Mouse (Mus musculus) kidney, postnatal 25 days (tissue): ENCODE data around the gene Gsta2.
"Not testable (repeated sequence)": the region's sequence is repeated elsewhere in the genome, so short reads cannot be mapped to it uniquely, and the experiment has no call there.

Experiments
- DNase-seq, 2 experiments: peaks; one replicate each; pipeline ENCODE4 v3.0.0; 2021; ENCODE audit warnings: mixed read lengths in 2 of 2

Gene Gsta2

DNA sequence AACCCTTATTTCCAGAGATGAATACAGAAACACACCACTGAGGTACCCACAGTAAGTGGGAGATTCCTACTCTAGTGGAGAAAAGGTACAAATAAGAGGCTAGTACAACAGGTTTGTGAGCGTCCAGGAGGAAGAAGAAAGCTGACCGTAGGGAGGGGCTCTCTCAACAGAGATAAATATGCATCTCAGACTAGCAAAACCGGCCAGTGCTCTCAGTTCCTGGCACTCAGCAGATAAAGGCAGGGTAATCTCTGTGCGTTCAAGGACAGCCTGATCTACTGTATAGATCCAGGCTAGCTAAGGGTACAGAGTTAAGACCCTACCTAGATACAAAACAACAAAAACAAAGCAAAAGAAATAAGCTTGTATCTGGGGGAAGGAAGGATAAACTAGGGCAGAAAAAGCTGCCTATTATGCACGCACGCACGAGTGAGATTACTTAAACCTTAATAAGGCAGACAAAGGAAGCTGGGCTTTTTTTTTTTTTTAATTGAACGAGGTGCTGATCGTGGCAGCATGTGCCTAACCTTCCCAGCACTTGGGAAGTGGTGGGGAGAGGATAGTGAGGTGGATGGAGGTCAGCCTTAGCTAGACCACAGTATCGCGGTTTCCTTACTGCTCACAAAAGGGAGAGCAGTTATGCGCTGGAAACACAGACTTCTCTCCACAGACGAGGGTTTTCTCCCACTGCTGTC, 10.4 kb upstream of the Gsta2 start:
- no peak for DNase-seq

DNA sequence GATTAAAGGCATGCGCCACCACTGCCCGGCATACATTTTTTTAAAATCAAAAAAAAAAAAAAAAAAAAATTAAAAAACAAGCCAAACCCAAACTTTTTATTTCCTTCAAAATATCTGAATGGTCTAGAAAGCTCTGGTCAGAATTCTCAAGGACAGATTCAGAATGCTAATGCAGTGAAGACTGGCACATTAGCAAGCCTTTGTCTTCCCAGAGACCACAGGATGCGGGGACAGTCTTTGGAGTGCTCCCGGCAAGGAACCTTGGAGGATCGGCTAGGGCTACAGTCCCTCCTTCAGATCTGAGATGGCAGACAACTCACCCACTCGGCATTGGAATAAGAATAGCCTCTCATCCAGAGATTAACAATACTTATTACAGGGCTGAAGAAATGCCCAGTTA, 9.1 kb upstream of the Gsta2 start:
- no peak for DNase-seq

DNA sequence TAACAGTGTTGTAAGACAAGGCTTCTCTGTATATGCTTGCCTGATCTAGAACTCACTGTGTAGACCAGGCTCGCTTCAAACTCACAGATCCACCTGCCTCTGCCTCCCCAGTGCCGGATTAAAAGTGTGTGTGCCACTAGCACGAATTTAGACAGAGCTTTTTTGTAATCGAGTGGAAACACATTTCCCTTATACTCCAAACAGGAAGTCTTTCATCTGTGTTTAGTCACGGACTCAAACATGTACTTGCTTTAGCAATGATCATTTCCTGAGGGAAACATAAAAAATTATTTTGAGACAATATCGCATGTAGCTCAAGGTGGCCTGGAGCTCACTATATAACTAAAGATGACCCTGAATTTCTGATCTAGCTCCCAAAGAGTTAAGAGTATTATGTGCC, 7.8 kb upstream of the Gsta2 start:
- no peak for DNase-seq

DNA sequence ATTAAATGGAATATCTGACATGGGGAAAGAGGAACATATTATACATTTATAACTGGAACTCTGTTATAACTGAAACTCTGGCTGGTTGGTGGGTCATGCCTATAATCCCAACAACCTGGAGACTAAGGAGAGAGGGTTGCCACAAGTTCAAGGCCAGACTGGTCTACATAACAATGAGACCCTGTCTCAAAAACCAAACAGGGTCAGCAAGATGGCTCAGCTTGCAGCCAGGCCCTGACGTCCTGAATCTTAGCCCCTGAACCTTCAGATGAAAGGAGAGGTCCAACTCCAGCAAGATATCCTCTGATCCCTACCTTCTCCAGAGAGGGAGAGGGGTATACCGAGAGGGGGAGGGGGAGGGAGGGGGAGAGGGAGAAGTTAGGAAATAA, 4.9 kb upstream of the Gsta2 start:
- no peak for DNase-seq

DNA sequence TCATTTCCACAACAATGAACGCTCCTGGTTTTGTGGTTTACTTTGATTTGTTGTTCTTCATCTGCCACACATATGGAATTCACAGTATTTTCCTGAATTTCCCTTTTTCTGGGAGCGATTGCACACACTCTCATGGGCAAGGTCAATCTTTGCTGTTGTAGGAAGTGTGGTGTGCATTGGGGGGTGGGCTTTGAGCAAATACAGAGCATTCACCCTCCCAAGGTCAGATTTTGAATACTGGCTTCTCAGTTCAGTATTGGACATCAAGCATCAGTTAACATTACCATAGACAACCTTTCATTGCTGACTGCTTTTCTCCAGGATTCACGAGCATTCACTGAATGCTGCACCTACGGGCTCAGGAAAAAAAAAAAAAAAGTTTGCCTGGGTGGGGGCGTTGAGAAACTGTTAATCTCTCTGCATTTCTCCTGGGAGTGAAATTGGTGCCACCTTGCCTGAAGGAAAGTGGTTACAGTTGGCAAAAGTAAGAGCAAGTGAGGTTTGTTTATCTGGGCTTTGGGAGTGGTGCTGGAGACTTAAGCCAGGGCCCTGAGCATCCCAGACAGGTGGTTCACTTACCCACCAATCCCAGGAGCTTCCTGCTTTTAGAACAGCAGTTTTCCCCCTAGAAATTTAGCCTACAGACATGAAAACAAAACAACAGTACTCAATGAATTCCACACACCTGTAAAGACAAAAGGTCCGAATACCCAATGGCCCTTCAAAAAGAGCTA, 4.3 kb upstream of the Gsta2 start:
- no peak for DNase-seq

DNA sequence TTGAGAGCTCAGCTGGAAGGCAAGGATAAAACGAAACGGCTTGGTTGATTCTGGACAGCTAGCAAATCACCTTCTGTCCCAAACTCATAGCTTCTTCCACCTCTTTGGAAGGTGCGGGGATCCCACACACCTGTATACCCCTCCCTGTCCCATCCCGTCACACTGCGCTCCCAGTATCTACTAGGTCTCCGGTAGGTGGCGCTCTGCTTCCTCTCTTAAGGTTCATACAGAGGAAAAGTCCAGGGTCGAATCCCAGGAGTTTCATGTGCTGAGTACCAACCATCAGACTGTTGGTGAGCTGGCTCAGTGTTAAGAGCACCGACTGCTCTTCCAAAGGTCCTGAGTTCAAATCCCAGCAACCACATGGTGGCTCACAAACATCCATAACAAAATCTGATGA, 2.5 kb upstream of the Gsta2 start:
- DNase-seq = peak; percentile 82 to 90

DNA sequence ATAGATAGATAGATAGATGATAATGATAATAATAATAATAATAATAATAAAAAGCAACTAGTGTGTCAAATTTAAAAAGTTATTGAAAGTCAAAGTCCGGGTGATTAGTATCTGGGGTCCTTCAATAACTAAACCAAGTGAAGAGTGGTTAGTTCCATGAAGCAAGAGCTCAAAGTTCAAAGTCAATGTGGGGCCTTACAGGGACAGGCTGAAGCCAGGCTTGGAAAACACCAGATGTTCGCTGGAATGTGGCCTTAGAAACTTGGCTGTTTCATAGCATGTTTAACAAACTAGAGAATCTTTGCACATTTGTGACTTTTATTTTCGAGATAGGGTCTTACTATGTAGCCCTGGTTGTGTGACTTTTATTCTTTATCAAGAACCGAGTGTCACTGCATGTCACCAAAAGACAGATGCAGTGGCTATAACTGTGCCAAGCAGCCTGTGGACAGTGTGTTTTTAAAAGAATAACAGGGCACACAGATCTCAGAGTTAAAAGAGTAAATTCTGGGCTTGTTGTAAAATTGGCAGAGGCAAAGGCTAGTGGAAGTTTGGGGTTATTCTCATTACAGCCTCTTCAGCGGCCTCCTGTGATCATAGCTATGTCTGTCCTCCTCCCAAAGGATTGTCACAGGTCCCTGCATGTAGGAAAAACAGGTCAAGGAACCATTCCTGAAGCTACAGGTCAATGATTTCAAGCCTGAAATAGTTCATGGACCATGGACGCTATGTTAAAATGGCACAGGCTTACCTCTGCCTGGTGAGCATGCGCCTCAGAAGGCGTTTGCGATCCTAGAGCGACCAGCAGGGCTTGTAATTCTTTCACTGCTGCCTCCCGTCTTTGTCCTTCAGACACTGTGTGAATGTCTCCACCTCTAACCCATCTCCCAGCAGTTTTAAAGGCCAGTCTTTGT, 666 bp downstream of the Gsta2 start:
- peak; percentile 42 to 64 for DNase-seq

DNA sequence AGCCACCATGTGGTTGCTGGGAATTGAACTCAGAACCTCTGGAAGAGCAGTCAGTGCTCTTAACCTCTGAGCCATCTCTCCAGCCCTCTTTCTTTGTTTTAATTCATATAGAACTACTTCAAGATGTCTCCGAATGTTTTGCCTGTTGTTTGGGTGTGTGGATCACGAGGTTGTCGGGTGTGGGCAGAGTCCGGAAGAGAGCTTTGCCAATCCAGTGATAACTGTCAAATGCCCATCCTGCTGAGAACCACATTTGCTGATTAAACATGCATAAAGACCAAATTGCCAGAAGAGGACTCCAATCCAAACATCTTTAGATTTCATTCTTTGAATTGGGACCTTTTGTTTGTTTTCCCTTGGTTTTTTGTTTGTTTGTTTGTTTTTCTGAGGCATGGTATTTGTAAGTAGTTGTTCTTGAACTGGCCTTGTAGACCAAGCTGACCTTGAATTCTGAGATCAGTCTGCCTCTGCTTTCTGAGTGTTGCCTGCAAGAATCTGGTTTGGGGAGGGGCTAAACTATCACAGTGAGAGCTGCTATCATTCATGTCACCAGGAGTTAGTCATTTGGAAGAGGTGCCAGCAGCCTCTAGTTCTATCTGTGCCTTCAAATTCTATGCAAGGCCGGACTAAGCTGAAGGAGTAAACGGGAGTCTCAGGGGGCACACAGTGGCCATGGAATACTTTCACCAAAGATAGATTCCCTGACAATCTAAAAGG, 3.9 kb downstream of the Gsta2 start:
- no peak for DNase-seq

DNA sequence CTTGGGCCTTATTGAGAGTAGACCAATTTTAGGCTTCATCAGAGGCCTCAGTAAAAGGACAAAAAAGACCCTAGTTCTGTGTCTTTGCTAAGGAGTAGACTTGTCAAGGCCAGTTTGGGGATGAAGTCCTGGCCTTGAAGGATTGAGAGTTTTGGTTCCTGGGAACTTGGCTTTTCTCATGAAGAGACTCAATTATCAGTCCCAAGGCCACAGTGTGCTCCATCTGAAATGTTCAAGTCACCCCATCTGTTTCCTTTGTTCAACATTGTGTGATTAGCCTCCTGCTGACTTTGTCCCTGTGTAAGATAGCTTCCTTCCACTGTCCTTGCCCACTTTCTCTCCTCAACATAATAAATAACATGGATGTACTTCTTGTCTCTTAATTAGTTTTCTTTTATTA, 5.6 kb downstream of the Gsta2 start:
- DNase-seq = not testable (repeated sequence)

DNA sequence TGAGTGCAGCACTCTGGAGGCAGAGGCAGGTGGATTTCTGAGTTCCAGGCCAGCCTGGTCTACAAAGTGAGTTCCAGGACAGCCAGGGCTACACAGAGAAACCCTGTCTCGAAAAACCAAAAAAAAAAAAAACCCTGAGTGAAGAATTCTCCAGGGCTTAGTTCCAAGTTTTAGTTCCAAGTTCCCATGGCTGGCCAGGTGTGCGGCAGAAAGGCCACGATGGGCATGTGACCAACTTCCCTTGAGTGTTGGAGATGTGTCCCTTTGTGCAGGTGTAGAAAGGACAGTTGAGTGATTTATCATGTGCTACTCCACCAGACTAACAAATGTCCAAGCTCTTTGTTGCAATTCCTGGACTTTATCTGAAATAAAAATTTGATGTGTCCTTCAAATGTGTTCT, 6.4 kb downstream of the Gsta2 start:
- DNase-seq = peak; percentile 60 to 62

DNA sequence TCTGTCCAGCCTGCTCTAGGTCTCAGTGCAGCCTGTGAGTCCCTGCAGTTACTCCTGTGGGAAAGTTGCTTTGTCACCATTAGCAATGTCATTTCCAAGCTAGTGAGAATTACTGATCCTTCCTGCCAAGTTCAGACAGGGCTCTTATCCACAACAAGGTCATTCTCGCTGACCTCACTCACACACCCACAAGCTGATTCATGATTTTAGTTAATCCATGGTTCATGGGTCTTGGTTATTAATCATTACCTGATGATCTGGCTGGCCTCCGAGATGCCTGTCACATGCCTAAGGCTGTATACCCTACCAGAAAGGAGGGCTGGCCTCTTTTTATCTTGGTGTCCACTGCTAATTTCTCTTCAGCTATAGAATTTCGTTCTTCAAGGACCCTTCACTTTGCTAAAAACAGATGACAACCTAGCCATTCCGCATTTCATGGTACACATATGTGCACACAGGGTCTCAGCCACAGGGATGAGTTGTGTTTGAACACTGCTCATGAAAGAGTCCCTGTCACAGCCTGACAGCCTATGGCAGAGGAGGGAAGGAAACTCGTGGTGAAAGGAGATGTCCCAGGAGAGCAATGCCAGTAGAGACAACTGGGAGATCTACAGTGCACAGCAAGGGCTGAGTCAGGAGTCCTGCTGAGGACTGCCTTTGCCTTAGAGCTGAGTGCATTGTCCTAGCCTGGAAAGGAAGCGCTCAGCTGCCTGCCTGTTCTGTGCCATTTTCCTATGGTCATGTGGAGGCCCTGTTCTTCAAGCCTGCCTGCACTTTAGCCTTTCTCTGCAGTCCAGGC, 7.2 kb downstream of the Gsta2 start:
- peak; percentile 81 to 89 for DNase-seq

DNA sequence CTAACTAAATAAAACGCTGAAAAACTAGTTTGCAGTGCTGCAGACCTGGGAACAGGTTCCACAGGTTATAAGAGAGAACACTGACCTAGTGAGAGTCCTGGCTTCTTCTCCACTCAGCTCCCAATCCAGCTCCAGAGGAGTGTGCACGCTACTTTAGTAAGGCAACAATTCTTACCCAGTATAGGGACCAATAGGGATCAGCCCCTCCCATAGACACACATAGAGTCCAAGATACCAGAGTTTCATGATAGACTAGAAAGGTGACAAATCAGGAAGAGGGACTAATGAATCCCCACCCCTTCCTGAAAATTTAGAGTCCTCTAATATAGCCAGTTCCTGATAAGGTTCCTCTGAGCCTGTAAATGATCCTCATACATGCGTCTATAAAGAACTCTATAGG, 8.6 kb downstream of the Gsta2 start:
- peak; percentile 29 to 46 for DNase-seq

DNA sequence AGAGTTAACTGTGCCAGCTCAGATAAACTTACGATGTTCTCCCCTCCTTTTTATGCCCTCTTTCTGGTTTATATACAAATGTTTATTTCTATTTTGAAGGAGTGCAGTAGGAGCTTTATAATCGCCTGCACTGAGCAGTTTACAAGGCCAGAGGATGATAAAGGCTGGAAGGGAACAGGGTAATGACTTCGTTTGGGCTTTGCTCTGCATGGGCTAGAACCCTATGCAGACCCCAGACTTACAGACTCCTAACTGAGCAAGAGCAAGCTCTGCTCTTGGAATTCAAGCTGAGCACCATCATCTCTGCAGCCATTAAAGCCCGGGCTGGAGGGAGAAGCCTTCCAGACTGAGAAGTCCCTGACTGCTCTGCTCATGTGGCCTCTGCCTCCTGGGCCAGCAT, 10.4 kb downstream of the Gsta2 start:
- not testable (repeated sequence) for DNase-seq

DNA sequence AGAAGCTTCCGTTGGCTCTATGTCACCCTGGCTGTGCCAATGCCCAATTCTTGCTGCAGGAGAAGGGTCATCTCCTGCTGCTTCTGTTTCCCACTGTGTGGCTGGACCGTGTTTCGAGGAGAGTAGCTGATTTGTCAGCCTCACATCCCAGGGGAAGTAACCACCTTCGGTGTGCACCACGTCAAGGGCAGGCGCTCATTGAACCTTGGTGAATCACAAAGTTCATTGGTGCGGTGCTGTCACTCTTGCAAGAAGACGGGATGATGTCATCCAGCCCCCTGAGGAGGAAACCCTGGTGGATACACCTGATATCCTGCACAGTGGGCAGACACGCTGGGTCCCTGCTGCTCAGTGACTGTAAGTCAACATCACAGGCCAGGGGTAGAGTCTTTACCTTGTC, 12.5 kb downstream of the Gsta2 start:
- peak; percentile 28 to 71 for DNase-seq

DNA sequence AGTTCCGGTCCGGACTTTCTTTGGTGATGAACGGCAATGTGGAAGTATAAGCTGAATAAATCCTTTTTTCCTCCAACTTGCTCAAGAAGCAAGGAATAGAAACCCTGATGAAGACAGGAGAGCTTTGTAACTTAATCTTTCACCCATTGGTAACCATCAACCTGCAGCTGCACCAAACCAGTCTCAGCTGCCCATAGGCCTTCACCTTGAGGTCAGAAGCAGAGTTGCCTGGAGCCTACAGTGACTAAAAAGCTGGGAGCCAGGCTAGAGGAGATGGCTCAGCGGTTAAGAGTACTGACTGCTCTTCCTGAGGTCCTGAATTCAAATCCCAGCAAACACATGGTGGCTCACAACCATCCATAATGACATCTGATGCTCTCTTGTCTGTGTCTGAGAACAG, 13.1 kb downstream of the Gsta2 start:
- DNase-seq = peak in 1 of 2 experiments; percentile 41

DNA sequence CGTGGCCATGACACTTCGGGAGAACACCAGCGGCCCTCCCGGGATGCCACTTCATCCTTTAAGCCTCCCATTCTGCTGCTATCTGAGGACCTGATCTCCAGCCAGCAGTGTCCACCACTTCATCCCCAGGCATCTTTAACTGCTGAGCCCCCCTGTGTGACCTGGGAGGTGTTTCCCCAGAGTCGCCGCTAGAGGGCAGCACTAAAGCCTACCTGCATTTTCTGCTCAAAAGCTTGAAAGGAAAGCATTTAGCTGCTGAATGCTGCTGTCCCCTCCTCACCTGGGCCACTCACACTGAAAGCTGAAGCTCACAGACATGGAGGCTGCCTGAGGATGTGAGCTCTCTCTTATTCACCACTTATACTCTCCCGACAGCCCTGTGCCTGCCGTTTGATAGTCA, 15.3 kb downstream of the Gsta2 start:
- DNase-seq = peak; percentile 39 to 50

DNA sequence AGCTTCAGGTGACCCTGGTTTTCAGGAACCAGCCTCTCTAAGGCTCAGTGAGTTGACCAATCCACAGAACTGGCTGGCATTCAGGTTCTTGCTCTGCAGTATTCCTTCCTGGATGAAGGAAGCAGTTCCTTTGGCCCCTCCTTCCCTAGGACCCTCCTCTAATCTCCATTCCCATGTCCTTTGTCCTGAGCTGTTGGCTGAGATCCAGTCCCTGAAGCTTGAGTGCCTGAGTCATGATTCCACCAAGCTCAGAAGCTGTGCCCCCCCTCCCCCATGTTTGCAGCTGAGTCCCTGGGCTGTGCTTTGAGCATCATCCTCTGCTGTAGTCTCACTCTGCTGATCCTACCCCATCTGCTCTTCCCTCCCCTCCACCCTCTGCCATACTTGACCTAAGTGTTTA, 18.5 kb downstream of the Gsta2 start:
- DNase-seq = peak in 1 of 2 experiments; percentile 21

DNA sequence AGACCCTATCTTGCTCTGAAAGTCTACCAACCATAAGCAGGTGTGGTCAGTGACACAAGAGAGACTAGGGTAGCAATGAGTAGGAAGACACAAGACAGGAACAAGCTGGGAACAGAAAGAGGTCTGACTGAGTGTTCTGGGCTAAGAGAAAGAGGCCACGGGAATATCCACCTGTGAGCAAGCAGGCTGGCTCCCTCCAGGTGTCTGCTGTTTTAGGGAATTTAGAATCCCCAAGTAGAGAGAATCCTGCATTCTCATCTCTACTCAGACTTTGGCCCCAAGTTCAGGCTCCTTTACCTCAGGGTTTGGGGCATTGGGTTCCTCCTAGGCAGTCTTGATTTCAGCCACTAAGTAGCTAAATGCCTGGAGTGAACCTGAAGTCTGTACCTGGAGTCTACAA, 28.3 kb downstream of the Gsta2 start, which contains the start of gene Omt2b:
Gene Omt2b, plus strand, starts transcription at position 301 of the 400 bp plus-strand sequence.
- not testable (repeated sequence) for DNase-seq

DNA sequence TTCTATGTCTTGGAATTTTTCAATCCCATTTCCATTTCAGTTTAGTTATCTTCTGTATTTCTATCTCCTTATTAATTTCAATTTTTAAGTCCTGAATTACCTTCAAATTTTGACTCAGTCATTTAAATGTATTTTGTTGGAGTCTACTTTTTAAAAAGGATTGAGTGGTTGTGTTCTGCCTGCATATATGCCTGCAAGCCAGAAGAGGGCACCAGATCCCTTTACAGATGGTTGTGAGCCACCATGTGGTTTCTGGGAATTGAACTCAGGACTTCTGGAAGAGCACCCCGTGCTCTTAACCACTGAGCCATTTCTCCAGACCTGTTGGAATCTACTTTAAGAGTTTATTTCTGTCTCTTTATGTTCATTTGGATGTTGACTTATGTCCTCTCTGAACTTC, 36.1 kb downstream of the Gsta2 start:
- no peak for DNase-seq

DNA sequence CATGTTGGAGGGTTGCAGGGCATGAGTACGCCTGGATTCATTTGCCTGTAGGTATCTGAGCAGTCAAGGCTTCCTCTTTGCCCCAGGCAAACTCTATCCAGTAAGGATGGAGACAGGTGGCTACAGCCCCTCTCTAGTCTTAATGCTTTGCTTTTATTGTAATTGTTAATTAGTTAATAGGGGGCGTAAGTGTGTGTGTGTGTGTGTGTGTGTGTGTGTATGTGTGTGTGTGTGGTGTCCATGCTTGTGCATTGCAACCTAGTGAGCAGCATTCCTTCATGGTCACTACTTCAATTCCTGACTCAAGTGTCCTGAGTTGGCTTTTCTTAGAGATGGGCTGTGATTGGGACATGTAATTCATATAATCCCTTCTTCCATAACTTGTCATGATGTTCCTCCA, 40.9 kb downstream of the Gsta2 start, which contains the start of gene Omt2a:
Gene Omt2a, minus strand, starts transcription at position 101 of the 400 bp plus-strand sequence.
- no peak for DNase-seq

DNA sequence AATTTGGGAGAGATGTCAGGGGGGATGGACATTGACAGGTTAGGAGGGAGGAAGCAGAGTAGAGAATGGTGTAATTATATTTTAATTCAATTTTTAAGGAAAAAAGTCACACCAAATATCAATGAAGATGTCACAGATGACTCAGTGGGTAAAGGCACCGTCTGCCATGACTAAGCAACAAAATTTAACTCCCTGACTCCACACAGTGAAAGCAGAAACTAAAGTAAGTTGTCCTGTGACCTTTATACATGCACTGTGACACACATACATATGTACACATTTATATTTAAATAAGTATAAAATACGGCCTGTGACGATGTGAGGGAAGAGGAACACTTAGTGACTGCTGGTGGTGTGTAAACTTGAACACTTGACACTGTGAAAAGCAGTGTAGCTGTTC, 47.5 kb downstream of the Gsta2 start:
- DNase-seq = not testable (repeated sequence)

DNA sequence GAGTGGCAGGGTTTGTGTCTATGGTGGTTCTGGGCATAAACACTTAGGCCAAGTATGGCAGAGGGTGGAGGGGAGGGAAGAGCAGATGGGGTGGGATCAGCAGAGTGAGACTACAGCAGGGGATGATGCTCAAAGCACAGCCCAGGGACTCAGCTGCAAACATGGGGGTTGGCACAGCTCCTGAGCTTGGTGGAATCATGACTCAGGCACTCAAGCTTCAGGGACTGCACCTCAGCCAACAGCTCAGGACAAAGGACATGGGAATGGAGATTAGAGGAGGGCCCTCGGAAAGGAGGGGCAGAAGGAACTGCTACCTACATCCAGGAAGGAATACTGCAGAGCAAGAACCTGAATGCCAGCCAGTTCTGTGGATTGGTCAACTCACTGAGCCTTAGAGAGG, 56.4 kb downstream of the Gsta2 start:
- DNase-seq = not testable (repeated sequence)
